Mouse (Mus musculus): ENCODE measurements around the gene Ctnnal1. TPM values are rescaled to one million over a fixed set of nuclear protein-coding genes. Genes with fewer than 3 reads are reported as not detected.
A peak's percentile ranks its signal among the peaks of the same experiment; 100 is the strongest.

Ctnnal1 gene
- polyA plus RNA-seq, 1 experiment from 2014 or later: 25.1 TPM

DNA sequence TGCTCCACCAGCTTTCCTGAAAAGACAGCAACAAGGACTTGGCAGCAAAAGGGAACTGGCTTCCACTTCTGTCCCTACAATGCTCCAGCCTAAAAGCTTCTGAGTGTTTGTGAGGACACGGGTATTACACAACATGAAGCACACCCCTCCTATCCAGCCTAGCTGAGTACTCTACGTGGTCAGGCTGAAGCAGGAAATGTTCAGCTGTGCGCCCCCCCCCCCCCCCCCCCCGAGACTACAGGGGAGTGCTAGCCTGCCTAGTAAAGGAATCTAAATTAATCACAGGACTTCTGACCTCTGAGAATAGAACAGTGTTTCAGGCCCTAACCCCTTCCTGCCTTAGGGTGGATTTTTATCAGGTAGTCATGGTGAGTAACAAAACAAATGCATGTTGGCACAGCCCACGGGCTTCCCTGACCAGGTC lies 97.1 kb downstream of the Ctnnal1 start:
- H3K4me2 ChIP-seq: no peak overlapping the region
- peaks cover 91% of the 10 kb centered on the region for H3K36me3 ChIP-seq
- H3K27ac ChIP-seq (replicated peaks): no peak overlapping the region
- H3K4me3 ChIP-seq: no peak overlapping the region
- no peak for ATAC-seq (ENCODE audit: low read depth)
- H3K27me3 ChIP-seq: no peaks in the 10 kb centered on the region
- H3K9me3 ChIP-seq: no peaks in the 10 kb centered on the region
- H3K9ac ChIP-seq: no peak overlapping the region
- WGBS: 69% methylated on average over 5 of the region's 5 CpGs
- no peaks in the 10 kb centered on the region for H3K4me1 ChIP-seq (replicated peaks)

MicroRNA genes within 50 kb of the gene (microRNA counts, 519-probe panel; counts per million panel counts)
- 3,783 counts per million, percentile 58 among the panel's probes with 10 or more counts for microRNA mmu-miR-32

Small RNA genes within 50 kb of the gene (microRNA-seq; reads per million reads assigned to microRNA genes)
- 112 reads per million, percentile 57 among the genes with 10 or more reads in this experiment for gene Mir32

Other genes starting within 250 kb of the Ctnnal1 start
- not detected in 2 replicates for gene Gm26657, start 125.1 kb downstream of the Ctnnal1 start, polyA plus RNA-seq (2015; fragmentation: Nextera tagmentation; extraction: Ambion mirVana)
- not detected in 2 replicates for gene Actl7b, start 123.7 kb downstream of the Ctnnal1 start, polyA plus RNA-seq (2015; fragmentation: Nextera tagmentation; extraction: Ambion mirVana)
- gene Actl7a, start 121.8 kb downstream of the Ctnnal1 start, polyA plus RNA-seq (2015; fragmentation: Nextera tagmentation; extraction: Ambion mirVana): not detected in 2 replicates
- gene Elp1, start 62.9 kb downstream of the Ctnnal1 start, polyA plus RNA-seq (2015; fragmentation: Nextera tagmentation; extraction: Ambion mirVana): 54.1 and 55.8 TPM in 2 replicates
- gene Fam206a, start 62.8 kb downstream of the Ctnnal1 start, polyA plus RNA-seq (2015; fragmentation: Nextera tagmentation; extraction: Ambion mirVana): 14.7 and 18.8 TPM in 2 replicates
- gene Tmem245, start 82.2 kb upstream of the Ctnnal1 start, polyA plus RNA-seq (2015; fragmentation: Nextera tagmentation; extraction: Ambion mirVana): 6.4 and 7.3 TPM in 2 replicates
- 13.8 and 15.1 TPM in 2 replicates for gene Frrs1l, start 125.2 kb upstream of the Ctnnal1 start, polyA plus RNA-seq (2015; fragmentation: Nextera tagmentation; extraction: Ambion mirVana)

Measured in neural tube, embryonic 13.5 days (tissue).